Mouse (Mus musculus) yolk sac, embryonic 10.5 days (tissue): ENCODE data around the gene Wdr83.

Experiments used
- DNase-seq: peaks from one replicate; pipeline ENCODE4 v3.0.0-alpha.2; 2017; ENCODE audit warnings: low spot score

Wdr83 gene

GRCm38 (mm10) chr8:85035165-85035727 lies 45.9 kb downstream of the Wdr83 start:
- DNase-seq: no peak

- DNase-seq: peak; percentile 85
Measured at GRCm38 (mm10) chr8:85034764-85035163, 46.3 kb downstream of the Wdr83 start.

GRCm38 (mm10) chr8:85033867-85034266 lies 47.2 kb downstream of the Wdr83 start:
- no peak for DNase-seq

- DNase-seq: no peak
Measured at GRCm38 (mm10) chr8:85032622-85033311, 48.3 kb downstream of the Wdr83 start.

- DNase-seq: no peak
Measured at GRCm38 (mm10) chr8:85029271-85029670, 51.8 kb downstream of the Wdr83 start.

GRCm38 (mm10) chr8:85027922-85028321 lies 53.2 kb downstream of the Wdr83 start:
- no peak for DNase-seq

GRCm38 (mm10) chr8:85027516-85027855 lies 53.6 kb downstream of the Wdr83 start:
- DNase-seq: no peak

GRCm38 (mm10) chr8:85026670-85027515 lies 54.2 kb downstream of the Wdr83 start, which contains the start of gene Trir:
Gene Trir (plus strand): TSS chr8:85026823.
- peak; percentile 96 for DNase-seq

- DNase-seq: peak; percentile 91
Measured at GRCm38 (mm10) chr8:85025098-85025932, 55.8 kb downstream of the Wdr83 start, which contains the start of gene Asna1. Gene Asna1 (minus strand): TSS chr8:85025281.
